Mouse (Mus musculus) heart, postnatal 0 days (tissue): ENCODE measurements around the gene Mybpc2.

Source experiments
- CTCF ChIP-seq: IDR thresholded peaks from 2 replicates; pipeline ENCODE4 v1.5.1; 2016; ENCODE audit warnings: antibody characterized with exemption, control low read depth, low read depth
- EP300 ChIP-seq: IDR thresholded peaks from 2 replicates; pipeline ENCODE4 v1.6.1; 2016; ENCODE audit warnings: antibody characterized with exemption, low read depth

GRCm38 (mm10) chr7:44550409-44550678 lies 25.9 kb upstream of the Mybpc2 start:
- TF ChIP-seq CTCF (no peak), EP300 (no peak)
